Mouse (Mus musculus) inflammation-experienced regulatory T-cells, adult 6 months (primary cell): ENCODE results near the gene Focad. TPM values are rescaled to one million over a fixed set of nuclear protein-coding genes. Genes with fewer than 3 reads are reported as not detected.
A peak's percentile ranks its signal among the peaks of the same experiment; 100 is the strongest.

Experiments used
- ATAC-seq: one replicate; pipeline ENCODE4 v1.8.0; 2017
- polyA plus RNA-seq, 3 experiments: library from polyadenylated mRNA; unstranded; fragments of 100-300 nt; shearing (Covaris generic); gene quantifications; one replicate each; pipeline ENCODE4 v1.2.1; 2017

Gene Focad
- polyA plus RNA-seq, 3 experiments from 2014 or later, result 6.9 to 14.5 (median 11.6) TPM

DNA sequence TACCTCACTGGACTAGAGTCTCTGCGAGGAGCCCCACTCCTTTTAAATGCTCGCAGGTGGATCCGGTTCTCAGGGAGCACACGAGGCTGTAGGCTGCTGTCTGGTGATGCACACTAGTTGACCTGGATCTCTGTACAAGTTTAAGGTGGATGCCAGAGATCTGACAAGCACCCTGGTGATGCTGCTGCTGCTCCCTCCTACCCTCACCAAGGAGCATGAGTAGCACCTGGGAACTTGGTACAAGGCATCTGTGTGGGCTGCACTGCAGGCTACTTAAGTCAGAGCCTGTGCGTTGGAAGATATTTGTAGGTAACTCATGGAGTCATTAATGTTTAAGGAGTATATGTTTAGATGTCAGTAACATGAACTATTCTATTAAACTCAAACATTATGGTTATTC, 62.5 kb downstream of the Focad start:
- ATAC-seq, result no peak

DNA sequence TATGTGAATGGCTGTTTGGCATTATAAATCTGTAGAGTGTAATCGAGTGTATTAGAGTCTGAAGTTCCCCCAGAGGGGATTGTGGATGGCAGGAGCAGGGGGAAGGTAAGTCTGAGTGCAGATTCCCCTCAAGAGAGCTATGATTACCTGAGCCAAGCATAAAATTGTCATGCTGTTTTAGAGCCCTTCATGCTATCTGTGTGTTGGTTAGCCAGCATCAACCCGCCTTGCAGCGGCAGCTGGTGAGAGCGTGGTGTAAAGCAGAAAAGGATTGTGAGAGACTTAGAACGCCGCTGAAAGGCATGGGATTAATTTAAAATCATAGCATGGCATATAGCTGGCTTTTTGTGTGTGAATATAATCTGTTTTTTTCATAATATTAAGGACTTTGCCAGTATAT, 63.2 kb downstream of the Focad start:
- no peak for ATAC-seq

DNA sequence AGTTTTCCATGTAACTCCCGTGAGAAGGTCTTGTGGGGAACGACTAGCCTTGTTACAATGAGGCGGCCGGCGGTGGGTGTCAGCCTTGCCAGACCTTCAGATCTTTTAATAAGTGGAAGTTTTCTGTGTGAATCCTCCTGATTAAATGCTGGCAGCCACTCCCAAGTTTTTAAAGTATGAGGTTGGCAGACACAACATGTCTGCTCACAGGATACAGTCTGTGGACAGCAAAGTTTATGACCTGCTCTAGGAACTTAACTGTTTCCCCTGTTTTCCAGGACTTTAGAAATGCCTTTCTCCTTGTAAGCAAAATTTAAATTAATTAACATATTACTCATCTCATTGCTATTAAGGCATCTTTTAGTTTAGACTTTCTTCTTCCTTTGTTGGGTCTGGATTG, 64.8 kb downstream of the Focad start:
- no peak for ATAC-seq

DNA sequence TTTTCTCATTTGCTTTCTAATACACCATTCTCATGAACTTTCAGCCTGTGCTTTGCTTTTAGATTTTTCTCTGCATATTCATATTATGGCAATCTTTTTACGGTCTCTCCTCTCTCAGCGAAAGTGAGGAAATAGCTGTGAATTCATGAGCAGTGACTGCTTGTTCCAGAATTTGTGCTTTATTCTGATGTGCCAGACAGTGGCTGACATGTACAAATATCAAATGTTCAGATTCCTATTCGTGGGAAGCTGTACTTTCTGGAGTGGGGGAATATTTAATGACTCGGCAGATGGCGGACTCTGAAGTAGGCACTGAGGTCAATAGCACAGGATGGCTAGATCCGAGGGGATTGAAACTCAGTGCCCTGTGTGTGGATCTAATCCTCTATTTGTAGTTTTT, 65.3 kb downstream of the Focad start:
- ATAC-seq, result no peak

DNA sequence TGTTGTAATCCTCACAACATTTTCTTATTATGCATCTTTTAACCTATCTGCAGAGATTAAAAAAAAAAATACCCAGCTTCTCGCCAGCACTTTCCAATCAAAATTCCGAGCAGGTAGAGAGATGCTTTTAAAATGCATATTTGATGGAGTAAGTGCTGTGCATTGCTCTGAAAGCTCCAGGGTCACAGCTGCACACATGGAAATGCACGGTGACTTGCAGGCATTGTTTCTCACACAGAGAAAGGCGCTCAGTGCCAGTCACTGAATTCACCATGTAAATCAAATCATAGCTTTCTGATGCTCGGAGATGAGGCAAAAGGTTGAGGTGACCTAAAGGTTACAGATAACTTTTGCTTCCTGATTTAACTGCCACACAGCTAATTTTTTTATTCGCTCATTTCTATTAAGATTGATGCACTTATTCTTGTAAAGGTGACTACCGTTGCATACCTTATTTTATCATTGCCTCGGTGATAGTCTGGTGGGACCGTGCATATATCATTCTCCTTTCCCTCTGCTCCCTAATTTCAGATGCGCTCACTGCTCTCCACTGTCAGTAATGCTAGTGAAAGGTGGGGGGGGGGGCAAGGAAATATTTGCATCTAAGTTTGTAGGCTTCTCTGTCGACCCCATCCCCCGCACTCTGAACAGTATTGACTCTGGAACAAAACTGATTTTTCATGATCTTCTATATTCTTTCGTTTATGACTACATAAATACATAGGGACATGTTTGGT, 69.2 kb downstream of the Focad start:
- ATAC-seq, result no peak

DNA sequence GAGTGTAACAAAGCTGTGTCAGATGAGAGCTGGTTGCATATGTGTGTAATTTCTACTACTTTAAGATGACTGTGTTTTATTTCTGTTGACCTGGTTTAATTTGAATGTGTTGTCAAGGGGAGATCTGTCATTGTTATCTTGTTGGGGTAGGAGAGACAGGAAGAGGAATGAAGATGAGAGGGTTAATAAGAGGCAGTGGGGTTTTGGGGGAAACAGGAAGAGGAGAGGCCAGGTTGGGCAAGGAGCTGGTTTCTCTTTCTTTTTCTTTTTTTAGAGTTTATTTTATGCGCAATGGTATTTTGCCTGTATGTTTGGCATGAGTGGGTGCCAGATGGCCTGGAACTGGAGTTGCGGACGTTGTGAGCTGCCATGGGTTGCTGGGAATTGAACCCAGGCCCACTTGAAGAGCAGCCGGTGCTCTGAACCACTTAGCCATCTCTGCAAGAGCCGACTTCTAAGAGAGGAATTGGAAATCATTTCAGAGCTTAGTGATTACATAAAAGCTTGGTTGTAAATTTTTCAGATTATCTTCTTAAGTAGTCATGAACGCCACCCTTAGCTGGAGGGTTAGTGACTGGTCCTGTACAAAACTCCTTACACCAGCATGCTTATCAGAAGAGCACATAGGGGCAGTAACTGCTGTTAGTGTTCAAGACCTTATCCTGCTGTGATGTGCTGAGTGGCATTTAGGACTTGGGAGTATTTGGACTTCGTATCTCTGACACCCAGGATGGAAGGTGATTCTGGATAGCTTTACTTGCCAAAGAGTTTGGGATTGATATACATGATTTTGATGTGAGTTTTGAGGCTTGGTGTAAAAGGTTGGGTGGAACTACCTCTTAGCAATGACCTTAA, 72.8 kb downstream of the Focad start:
- ATAC-seq, result peak; percentile 92

DNA sequence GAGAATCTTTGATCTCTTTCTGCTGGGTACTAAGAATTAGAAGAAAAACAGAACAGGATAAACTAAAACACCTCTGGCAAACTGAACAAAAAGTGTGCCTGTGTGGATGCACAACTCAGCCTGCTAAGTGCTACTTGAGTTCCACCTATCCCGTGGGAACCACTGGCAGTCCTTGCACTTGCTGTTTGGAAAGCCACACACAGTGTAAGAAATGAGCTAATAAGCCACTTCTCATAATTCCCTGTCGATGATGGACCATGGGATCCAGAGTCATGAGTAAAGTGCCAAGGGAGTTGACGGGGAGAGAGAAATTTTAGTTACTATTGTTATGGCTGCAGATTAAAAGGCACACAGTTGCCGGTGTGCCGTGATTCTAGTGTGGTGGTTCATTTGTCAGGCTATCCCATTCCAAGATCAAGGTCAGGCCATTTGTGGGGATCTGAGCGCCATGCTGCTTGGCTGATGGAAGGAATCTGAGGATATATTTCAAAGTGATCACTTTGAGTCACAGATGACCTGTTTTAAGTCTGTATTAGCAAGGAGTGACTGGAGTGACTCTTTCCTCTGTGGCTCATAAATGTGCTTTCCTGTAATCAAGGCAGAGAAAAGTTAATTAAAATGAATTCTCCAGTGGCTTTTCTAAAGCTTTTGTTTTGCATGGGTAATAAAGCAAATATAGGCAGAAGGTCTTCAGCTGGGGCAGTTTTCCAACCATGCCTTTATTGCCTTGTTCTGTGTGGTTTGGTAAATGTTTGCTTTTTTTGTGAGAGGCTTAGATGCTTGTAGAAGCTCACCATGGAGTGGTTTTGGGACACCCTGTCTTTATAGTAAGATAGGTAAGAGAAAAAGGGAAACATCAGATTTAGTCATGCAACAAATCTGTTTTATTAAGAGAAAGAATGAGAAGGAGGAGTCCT, 80.9 kb downstream of the Focad start:
- ATAC-seq, result no peak

DNA sequence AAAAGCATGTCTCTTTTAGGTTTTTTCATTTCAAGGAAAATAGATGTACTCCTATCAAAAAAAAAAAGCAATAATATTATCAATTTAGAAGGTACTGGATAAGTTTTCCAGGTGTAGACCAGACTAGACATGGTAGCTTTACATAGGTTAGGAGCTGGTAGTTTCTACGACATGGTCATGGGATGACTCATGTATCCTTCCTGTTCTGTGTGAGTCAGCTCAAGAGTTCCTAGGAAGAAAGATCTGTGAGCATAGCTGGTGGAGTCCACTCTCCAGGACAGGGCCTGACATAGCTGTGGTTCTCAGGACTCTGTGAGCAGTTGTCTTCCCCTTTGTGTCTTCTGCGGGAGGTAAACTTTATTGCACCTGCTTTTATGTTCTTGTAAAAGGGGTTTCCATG, 84.9 kb downstream of the Focad start:
- ATAC-seq, result no peak

DNA sequence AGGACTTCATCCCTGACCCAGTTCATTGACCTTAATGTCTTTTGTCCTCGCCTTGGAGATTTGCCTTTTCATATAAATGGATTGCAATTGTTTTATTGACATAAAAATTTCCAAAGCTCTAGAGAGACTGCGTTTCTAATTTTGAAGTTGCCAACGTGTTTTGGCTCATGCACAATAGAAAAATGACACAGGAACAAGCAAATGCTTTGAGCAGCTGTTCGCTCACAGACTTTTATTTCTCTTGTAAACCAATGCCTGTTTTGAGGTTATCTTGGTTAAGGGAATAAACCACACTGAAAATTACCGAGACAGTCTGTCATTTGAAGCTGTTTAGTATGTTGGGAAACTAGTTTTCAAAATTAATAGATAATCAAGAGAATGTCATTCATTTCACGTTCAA, 89.9 kb downstream of the Focad start:
- ATAC-seq, result no peak

DNA sequence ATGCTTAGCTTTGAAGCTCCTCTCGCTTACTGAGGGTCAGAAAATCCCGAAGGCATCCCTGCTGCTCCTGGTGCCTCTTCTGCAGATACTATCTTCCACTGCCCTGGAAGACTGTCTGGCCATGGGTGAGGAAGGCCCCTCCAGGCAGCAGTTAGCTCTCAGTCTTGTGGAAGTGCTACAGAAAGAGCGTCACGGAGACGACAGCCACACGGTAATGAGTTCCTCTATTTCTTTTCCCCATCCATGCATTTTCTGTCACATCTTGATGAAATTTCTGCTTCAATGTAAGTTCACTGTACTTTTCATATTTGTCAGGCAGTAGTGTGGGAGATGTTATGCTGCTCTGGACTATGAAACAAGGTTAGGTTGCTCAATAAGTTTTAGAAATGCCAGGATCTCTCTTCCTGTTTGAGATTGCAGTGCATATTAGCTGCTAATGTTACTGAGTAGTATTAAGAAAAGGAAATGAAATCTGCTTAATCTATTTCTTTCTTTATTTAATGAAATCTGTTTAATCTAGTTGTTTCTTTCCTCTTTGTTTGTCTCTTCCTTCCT, 91.5 kb downstream of the Focad start:
- no peak for ATAC-seq

DNA sequence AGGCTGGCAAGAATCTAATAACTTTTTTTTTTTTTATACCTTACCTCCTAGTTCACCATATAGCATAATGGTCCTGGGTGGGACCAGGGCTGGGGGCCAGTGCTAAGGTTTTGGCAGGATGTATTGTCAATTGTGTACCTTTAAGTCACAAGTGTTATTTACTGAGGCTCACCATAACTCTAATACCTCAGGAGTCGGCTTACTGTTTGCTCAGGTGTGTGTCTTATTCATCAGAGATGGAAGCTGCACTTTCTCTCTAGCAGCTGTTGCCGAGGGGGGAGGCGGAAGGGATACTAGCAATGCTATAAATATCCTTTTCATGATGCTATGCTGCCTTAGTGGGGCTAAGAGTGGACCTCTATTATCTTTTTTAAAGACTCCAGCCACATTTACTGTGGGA, 93.2 kb downstream of the Focad start:
- ATAC-seq, result no peak

DNA sequence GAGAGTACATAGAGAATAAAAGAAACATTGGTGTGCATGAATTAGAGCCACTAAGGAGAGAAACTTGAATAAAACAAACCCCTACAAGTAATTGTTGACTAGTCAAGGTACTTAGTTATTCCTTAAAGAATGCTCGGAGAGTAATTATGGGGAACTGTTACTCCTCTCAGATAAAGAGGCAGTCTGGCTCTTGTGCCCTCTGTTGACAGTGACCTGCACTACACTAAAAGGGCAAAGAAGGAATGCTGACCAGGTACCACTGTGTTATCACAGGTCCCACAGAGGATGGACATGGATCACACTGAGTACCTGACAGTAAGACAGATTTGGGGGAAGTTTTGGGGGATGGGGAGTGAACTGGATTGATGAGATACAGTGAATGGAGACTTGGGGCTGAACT, 95.1 kb downstream of the Focad start:
- ATAC-seq, result no peak

DNA sequence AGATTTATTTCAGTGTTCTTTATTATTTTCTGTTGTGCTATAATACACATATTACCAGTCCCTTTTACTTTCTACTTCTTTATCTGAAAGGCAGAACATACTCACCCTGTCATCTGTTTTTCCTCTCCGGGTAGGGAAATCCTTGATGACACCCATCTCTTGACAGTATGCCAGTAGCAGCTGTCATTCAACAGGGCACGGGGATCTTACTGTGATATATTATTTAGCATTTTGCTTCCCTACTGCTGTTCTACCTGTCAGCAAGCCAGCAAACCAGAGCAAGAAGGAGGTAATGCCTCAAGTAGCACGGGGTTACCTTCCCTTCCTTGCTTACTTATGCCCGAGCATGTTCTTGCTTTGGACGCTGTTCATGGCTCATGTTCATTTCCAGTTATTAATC, 99.8 kb downstream of the Focad start:
- ATAC-seq, result no peak

DNA sequence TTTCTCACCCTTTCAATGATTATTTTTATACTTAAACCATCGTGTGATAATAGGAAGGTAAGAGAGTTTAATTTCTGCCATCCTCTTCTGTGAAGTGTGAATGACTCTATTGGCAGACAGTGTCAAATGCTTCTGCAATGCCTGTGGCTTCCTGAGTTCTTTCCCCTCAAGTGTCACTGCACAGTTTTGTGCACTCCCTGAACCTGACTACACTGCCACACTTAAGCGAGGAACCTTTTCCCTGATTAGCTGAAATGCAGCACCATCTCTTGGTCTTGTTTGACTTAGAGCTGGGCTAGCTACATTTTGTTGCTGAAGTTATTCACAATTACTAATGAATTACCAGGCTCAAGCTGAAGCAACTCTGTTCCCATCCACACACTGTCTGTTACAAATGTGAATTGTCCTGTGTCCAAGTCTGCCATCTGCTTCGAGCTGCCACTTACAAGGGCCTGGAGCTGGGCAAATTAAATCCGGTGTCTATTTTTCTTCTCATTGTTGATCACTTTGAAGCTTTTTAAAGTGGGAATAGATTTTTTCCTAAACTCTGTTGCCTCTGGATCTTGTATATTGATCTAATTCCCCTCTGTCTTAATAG, 101.6 kb downstream of the Focad start:
- ATAC-seq, result no peak

DNA sequence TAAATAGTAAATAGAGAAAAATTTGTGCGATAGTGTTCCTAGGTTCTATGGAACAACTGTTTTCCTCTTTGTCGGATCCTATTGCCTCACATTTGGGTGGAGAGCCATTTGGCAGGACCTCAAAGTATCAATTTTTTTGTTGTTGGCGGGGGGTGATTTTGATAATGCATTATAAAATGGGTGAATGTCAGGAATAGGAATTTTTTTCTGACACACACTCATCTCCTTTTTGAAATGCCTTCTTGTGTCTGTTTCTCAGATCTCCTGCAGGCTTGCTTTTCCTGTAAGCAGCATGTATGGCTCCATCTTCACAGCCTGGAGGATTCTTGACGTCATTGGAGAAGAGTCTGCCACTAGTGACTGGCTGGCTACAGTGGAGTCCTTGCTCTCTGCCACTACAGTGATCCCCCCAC, 102.1 kb downstream of the Focad start:
- no peak for ATAC-seq

DNA sequence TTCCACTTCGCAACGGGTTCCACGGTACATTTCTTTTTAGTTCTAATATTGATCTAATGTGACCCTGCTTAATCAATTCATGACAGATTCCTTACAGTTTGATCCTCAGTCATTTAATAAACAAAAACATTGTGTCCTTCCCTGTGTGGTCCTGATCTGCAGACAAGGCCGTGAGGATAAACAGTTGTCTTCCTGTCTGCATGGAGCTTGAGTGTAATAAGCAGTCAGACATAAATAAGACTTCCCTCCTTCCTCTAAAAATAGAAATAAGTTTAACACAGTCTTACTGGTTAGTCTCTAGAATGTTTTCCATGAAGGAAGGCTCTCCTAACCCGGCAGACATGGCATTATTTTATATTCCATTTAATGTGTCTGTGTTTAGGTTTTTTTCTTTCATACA, 102.8 kb downstream of the Focad start:
- ATAC-seq, result no peak

DNA sequence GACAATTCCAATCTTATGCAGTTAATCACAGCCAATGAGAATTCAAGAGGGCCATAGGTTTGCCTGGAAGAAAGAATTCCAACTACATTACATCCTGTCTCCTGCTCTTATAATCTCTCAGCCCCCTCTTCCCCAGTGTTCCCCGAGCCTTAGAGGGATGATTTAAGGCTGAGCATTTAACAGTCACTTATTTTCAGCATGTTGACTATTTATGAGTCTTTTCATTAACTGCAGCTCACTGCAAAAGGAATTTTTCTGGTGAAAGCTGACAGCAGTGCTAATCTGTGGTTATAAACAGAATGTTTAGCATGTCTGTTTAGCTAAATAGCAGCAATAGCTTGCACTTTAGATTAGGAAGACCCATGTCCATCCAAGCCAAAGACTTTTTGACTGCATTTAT, 104.8 kb downstream of the Focad start:
- ATAC-seq, result no peak

DNA sequence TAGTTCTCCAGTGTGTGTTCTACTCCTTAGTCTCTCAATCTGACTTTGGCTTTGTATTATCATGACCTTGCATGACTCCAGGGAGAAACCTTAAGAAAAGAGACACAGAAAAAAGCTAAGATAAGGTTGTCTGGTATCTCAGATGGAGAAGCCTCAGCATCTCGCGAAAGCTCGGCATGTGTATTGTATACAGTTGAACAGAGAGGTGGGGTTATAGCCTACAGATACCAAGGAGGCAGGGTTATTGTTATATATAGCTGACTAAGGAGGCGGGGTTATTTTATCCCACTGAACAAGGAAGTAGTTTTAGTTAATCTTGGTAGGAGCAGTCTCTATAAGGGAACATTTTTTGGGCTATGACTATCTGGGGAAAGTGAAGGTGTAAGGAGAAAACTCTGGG, 106.6 kb downstream of the Focad start:
- ATAC-seq, result no peak

DNA sequence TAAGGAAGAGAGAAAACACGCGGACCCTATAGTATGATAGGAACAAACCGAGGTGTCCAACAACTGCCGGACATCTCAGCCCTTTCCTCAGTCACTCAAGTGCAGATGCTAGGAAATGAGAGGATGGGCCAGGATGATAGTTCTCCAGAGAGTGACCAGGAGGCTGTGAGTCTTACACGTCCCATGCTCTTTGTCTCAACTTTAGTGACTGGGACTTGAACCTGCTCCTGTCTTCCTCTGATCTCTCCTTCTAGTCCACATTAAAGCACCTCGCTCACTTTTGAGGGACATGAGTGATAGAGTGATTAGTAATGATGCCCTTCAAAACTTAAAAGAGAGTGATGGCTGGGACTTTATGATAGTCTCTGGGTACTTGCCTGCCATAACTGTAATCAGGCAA, 114.2 kb downstream of the Focad start:
- ATAC-seq, result no peak

DNA sequence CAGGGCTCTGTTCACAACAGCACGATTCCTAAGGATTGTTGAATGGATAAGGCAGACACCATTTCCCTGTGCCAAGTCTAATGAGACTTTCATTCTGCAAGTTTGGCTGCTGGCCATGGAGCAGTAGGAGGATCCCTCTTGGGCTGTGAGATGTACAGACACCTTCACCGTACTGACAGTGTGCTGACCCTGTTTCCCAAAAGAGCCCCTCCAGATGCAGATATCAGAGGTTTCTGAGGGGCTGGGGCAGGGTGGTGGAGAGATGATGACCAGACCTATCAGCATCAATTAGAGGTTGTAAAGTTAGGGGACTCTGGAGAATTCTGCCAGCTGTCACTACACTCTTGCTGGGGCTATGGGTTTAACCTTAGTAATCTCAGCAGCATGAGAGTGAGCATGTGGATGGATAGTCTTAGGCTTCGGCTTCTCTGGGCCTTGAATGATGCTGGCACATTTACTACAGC, 115.0 kb downstream of the Focad start:
- ATAC-seq, result no peak

DNA sequence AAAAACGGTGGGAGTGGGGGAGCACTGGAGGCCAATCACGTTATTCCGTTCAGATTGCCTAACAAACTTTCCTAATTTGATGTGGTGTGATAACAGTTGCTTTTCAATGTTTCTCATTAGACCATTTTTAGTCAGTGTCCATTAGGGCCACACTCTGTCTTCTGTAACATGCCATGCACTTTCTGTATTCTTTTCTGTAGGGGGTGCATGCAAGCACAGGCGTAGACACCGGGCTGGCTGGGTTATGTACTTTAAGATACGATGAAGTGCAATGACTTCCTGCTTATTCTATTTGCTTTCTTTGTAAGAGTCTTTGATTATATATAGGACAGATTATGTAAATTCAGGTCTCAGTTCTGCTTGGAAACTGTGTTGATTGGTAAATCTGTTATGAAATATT, 116.2 kb downstream of the Focad start:
- no peak for ATAC-seq

DNA sequence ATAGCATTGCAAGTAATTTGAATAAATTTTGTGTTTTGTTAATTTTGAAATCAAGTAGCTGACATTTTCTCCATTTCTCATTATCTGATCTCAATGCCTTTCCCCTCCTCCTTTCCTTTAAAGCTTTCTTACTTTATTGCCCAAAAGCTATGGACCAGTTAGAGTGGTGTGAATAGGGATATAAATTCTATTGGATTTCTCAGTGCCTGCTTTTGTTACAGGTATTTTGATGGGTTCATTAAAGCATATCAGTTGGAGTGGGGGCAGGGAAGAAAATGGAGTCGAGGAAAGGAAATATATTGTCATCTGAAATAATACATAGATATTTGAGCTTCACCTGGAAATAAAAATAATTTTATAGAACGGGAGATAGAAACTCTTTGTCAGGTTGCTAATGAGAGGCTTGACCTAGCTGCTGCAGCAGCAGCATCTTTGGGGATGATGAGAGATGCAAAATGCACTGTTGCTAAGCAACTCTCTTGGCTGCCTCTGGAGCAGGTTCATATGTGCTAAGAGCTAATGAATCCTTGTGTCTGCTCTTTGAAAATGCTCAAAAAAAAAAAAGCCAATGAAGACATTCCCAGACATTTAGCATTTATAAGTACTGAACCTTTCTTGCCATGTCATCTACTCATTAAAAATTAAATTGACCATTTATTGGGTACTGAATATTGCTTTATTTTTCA, 116.9 kb downstream of the Focad start:
- ATAC-seq, result no peak
